Mouse (Mus musculus): ENCODE results near the gene Ifitm5.

DNA sequence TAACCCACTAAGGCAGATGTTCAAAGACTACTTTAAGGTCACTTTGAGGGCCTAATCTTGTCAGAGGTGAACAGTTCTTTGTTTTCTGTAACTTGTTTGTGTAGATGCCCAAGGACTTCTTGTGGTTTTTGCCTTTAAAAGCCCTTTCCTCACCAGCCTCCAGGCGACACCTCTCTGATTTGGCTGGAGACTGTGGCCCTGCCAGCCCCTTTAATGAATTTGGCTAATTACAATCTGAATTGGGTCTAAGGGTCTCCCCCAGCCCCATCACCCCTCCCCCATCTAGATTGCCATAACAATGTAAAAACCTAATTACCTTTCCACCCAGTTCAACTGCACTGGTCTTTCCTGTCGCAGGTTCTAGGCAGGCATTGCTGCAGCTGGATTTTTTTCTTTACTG, 12.6 kb upstream of the Ifitm5 start:
- TF ChIP-seq CTCF (IDR thresholded peaks at IDR 0.05; ENCODE audit: low read depth) (no peak), EP300 (IDR thresholded peaks at IDR 0.05; ENCODE audit: low read depth) (no peak)
